Mouse (Mus musculus) liver, embryonic 14.5 days (tissue): ENCODE measurements around the gene Pkd1l1. TPM values are rescaled to one million over a fixed set of nuclear protein-coding genes. Genes with fewer than 3 reads are reported as not detected.

Experiments used
- ATAC-seq: fragments of 200-750 bp; cut with Nextera tagmentation; 2 replicates; pipeline ENCODE4 v1.8.0; 2017; ENCODE audit warnings: moderate number of reproducible peaks, mild to moderate bottlenecking, moderate library complexity; ENCODE audit not compliant: insufficient read depth
- DNase-seq, 3 experiments: peaks; one replicate each; pipeline ENCODE4 v3.0.0-alpha.2; 2012 to 2013; ENCODE audit warnings: low read depth in 3 of 3, low spot score in 3 of 3
- H3K27ac ChIP-seq: fragments of 300-500 bp; sonication (generic); 2 replicates; pipeline ENCODE4 v1.5.1; 2014; ENCODE audit warnings: moderate library complexity, mild to moderate bottlenecking, control low read depth, inconsistent platforms
- H3K27me3 ChIP-seq: fragments of 300-500 bp; sonication (generic); 2 replicates; pipeline ENCODE4 v1.6.1; 2014; ENCODE audit warnings: mild to moderate bottlenecking, low read length, moderate library complexity; ENCODE audit not compliant: control insufficient read depth, insufficient read depth
- H3K36me3 ChIP-seq: fragments of 300-500 bp; sonication (generic); replicated peaks from 2 replicates; pipeline ENCODE4 v1.6.1; 2014; ENCODE audit warnings: low read depth; ENCODE audit not compliant: control insufficient read depth, insufficient read depth
- H3K4me1 ChIP-seq, 2 experiments: fragments of 200-500 bp in 1 of 2; fragments of 300-500 bp in 1 of 2; sonication (generic) in 1 of 2; replicated peaks; 2 replicates each; pipeline ENCODE4 v1.6.1; 2012 to 2014; ENCODE audit warnings: antibody characterized with exemption in 1 of 2, inconsistent platforms in 1 of 2, low read length in 1 of 2; ENCODE audit not compliant: control insufficient read depth in 2 of 2, insufficient read depth in 2 of 2
- H3K4me2 ChIP-seq: fragments of 300-500 bp; sonication (generic); 2 replicates; pipeline ENCODE4 v1.6.1; 2014; ENCODE audit warnings: low read depth, mild to moderate bottlenecking, control low read depth, moderate library complexity
- H3K4me3 ChIP-seq, 2 experiments: fragments of 200-500 bp in 1 of 2; fragments of 300-500 bp in 1 of 2; sonication (generic) in 1 of 2; 2 replicates each; pipeline ENCODE4 v1.5.1; 2012 to 2014; ENCODE audit warnings: low read depth in 2 of 2, low read length in 2 of 2, mild to moderate bottlenecking in 2 of 2, control low read depth in 1 of 2, inconsistent platforms in 1 of 2, moderate library complexity in 1 of 2; ENCODE audit not compliant: insufficient read depth in 1 of 2
- H3K9ac ChIP-seq: fragments of 300-500 bp; sonication (generic); replicated peaks from 2 replicates; pipeline ENCODE4 v1.6.1; 2014; ENCODE audit warnings: mild to moderate bottlenecking, control low read depth, moderate library complexity
- H3K9me3 ChIP-seq: fragments of 300-500 bp; sonication (generic); 2 replicates; pipeline ENCODE4 v1.6.1; 2016; ENCODE audit warnings: low read length, mixed read lengths; ENCODE audit not compliant: control insufficient read depth
- CTCF ChIP-seq: IDR thresholded peaks from 2 replicates; pipeline ENCODE4 v1.5.1; 2016; ENCODE audit warnings: antibody characterized with exemption, low read depth, control low read depth
- EP300 ChIP-seq: IDR thresholded peaks from 2 replicates; pipeline ENCODE4 v1.6.1; 2016; ENCODE audit warnings: antibody characterized with exemption, low read depth
- WGBS: fragments of 180-500 bp; shearing (Covaris S2); extraction: QIAGEN DNeasy Blood & Tissue Kit; methylation state at CpG from one replicate; pipeline ENCODE4 v1.1.7; 2014; ENCODE audit not compliant: insufficient replicate concordance; 5-methylcytosine and 5-hydroxymethylcytosine counted together
- polyA plus RNA-seq, 2 experiments: library from polyadenylated mRNA; depleted of rRNA in 1 of 2; stranded (reverse) in 1 of 2; unstranded in 1 of 2; fragments of >200 nt; fragmentation: Nextera tagmentation in 1 of 2; extraction: Ambion mirVana in 1 of 2; gene quantifications; 2 replicates each; pipeline versions ENCODE4 v1.2.1 to v1.2.3; 2012 to 2014

Gene Pkd1l1
- polyA plus RNA-seq (2012; rRNA removed) (0.22 and 0.23 TPM in 2 replicates), polyA plus RNA-seq (2014; fragmentation: Nextera tagmentation; extraction: Ambion mirVana) (0.08 and 0.11 TPM in 2 replicates)

GRCm38 (mm10) chr11:8973166-8973565 is at the start of gene Pkd1l1:
Gene Pkd1l1, minus strand, starts transcription at chr11:8973266.
- WGBS: 52% methylated on average over 3 of the region's 3 CpGs

GRCm38 (mm10) chr11:9020207-9020606 is 47.1 kb upstream of the Pkd1l1 start:
- DNase-seq (no peak), ATAC-seq (no peak)
- H3K9me3 ChIP-seq: no peaks in the 10 kb centered on the region
- WGBS: 70% methylated on average over 5 of the region's 5 CpGs
- H3K9ac ChIP-seq: no peak overlapping the region
- H3K36me3 ChIP-seq: no peaks in the 10 kb centered on the region
- H3K27ac ChIP-seq: no peak overlapping the region
- no peak for TF ChIP-seq CTCF
- no peak for TF ChIP-seq EP300
- peaks cover 0 to 2% of the 10 kb centered on the region in 2 experiments; a peak in 1 of 4 replicates for H3K4me1 ChIP-seq
- H3K4me2 ChIP-seq: no peak overlapping the region
- H3K4me3 ChIP-seq: no peak overlapping the region
- no peaks in the 10 kb centered on the region for H3K27me3 ChIP-seq

More at GRCm38 (mm10) chr11:8973166-8973565, at the start of gene Pkd1l1:
- no peak for ATAC-seq
- H3K4me1 ChIP-seq: peaks cover 21 to 35% of the 10 kb centered on the region in 2 experiments
- no peak for DNase-seq
- no peaks in the 10 kb centered on the region for H3K9me3 ChIP-seq
- TF ChIP-seq EP300: no peak
- no peak for TF ChIP-seq CTCF
- H3K36me3 ChIP-seq: no peaks in the 10 kb centered on the region
- no peaks in the 10 kb centered on the region for H3K27me3 ChIP-seq
- peak within 1 kb of the TSS; percentile 51 for H3K4me2 ChIP-seq
- no peak within 1 kb of the TSS for H3K9ac ChIP-seq
- H3K4me3 ChIP-seq: no peak within 1 kb of the TSS
- H3K27ac ChIP-seq: no peak within 1 kb of the TSS

GRCm38 (mm10) chr11:9018491-9019267 is 45.6 kb upstream of the Pkd1l1 start:
- Histone ChIP-seq H3K9ac (no peak overlapping the region), H3K27ac (no peak overlapping the region), H3K9me3 (no peaks in the 10 kb centered on the region), H3K36me3 (no peaks in the 10 kb centered on the region), H3K4me2 (no peak overlapping the region), H3K4me3 (no peak overlapping the region), H3K27me3 (no peaks in the 10 kb centered on the region), H3K4me1 (peaks cover 0 to 2% of the 10 kb centered on the region in 2 experiments; a peak in 1 of 4 replicates)
- DNase-seq (no peak), ATAC-seq (no peak)
- TF ChIP-seq CTCF (no peak), EP300 (no peak)
- 44% methylated on average over 6 of the region's 6 CpGs for whole genome bisulfite sequencing

- Histone ChIP-seq H3K4me3 (no peak overlapping the region), H3K9ac (no peak overlapping the region), H3K27me3 (no peaks in the 10 kb centered on the region), H3K36me3 (no peaks in the 10 kb centered on the region), H3K9me3 (no peaks in the 10 kb centered on the region), H3K27ac (no peak overlapping the region), H3K4me1 (peaks cover 3 to 4% of the 10 kb centered on the region in 2 experiments; a peak in 3 of 4 replicates), H3K4me2 (no peak overlapping the region)
- ATAC-seq (no peak), DNase-seq (no peak)
- WGBS: 66% methylated on average over 3 of the region's 3 CpGs
- TF ChIP-seq EP300 (no peak), CTCF (no peak)
Measured at GRCm38 (mm10) chr11:9014740-9015139, 41.7 kb upstream of the Pkd1l1 start.

GRCm38 (mm10) chr11:9011348-9011747 is 38.3 kb upstream of the Pkd1l1 start:
- peak overlapping the region; percentile 91 to 96 for H3K4me3 ChIP-seq
- H3K4me2 ChIP-seq: peak overlapping the region; percentile 89
- DNase-seq: no peak
- H3K4me1 ChIP-seq: peaks cover 6% of the 10 kb centered on the region in 2 experiments
- peak overlapping the region; percentile 94 for H3K9ac ChIP-seq
- no peak overlapping the region for H3K27ac ChIP-seq
- peaks cover 9% of the 10 kb centered on the region for H3K36me3 ChIP-seq
- no peaks in the 10 kb centered on the region for H3K9me3 ChIP-seq
- ATAC-seq: peak; percentile 52
- WGBS: 0% methylated on average over 3 of the region's 3 CpGs
- no peak for TF ChIP-seq CTCF
- H3K27me3 ChIP-seq: no peaks in the 10 kb centered on the region
